Mouse (Mus musculus) MN1 (cell line): Measurements from ENCODE around the gene Olfr1322.

Source experiments
- DNase-seq: peaks from one replicate; pipeline ENCODE4 v3.0.0-alpha.2; 2016; ENCODE audit warnings: low spot score

Gene Olfr1322

DNA sequence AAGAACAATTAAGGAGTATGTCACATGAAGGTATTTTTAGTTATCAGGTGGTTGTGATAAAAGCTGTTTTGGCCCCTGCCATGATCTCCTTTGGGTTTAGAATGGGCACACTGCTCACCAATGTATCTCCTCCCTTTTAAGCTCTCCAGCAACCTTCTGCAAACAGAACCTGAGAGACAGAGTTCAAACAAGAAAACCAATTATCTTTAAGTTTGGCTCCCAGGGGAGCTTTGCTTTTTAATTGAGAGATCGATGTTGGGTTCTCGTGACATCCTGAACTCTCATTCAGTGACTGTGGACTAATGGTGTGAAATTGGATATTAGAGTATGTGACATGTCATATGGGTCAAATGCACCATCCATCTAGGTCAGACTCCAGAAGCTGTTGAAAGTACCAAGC lies at the start of gene Olfr1322:
Olfr1322 (minus strand) TSS at position 101 of the 400 bp plus-strand sequence.
- DNase-seq, result no peak

DNA sequence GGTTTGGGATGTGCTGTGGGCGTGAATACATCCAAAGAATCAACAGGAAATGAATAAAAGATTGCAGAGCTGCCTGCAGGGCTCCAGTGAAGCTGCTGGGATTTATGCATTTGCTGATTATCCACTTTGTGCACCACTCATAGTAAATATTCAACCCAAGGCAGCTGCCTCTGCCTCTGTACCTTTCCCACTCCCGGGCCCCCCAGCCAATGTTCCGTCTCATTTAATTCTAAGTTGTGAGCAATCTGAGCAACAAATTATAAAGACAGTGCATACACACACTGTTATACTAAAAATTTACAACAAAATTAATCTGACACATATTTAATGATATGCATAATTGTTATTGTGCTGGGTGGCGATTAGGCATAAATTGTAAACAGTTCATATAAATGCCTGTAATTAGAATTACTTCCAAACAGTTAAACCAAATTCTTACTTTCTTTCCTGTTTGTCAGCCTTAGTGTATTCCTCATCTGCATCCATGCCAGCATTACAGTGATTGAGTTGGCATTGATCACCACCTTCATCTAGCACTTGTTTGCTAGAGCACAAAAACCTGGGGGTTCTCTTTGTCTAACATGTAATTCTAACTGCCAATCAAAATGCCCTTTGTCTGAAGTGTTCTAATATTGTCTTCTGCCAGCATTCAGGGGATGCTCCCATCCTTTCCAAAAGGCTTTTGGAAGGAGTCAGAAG lies 13.5 kb downstream of the Olfr1322 start:
- DNase-seq, result no peak
